Mouse (Mus musculus): ENCODE measurements around the gene Rac2.

Gene Rac2

GRCm38 (mm10) chr15:78541036-78541435 is 31.5 kb downstream of the Rac2 start:
- H3K4me3 ChIP-seq (replicated peaks; ENCODE audit: low read length): no peak overlapping the region
- H3K9me3 ChIP-seq (ENCODE audit: low read length): no peaks in the 10 kb centered on the region
- H3K36me3 ChIP-seq (ENCODE audit: insufficient read depth, low read length): no peaks in the 10 kb centered on the region
- H3K27me3 ChIP-seq (ENCODE audit: insufficient read depth, low read length): peaks cover 63% of the 10 kb centered on the region
- TF ChIP-seq CTCF (conservative IDR thresholded peaks at IDR 0.05; ENCODE audit: low read length) (no peak), NANOG (IDR thresholded peaks at IDR 0.05; ENCODE audit: borderline replicate concordance, low read length) (no peak), POU5F1 (IDR thresholded peaks at IDR 0.05; ENCODE audit: borderline replicate concordance, low read length) (no peak)
- H3K4me1 ChIP-seq (replicated peaks; ENCODE audit: low read depth, low read length): peaks cover 40% of the 10 kb centered on the region

GRCm38 (mm10) chr15:78535723-78536421 is 36.7 kb downstream of the Rac2 start:
- Histone ChIP-seq H3K36me3 (ENCODE audit: insufficient read depth, low read length) (no peaks in the 10 kb centered on the region), H3K4me3 (replicated peaks; ENCODE audit: low read length) (no peak overlapping the region), H3K27me3 (ENCODE audit: insufficient read depth, low read length) (peaks cover 25% of the 10 kb centered on the region), H3K4me1 (replicated peaks; ENCODE audit: low read depth, low read length) (peaks cover 30% of the 10 kb centered on the region), H3K9me3 (ENCODE audit: low read length) (no peaks in the 10 kb centered on the region)
- TF ChIP-seq NANOG (IDR thresholded peaks at IDR 0.05; ENCODE audit: borderline replicate concordance, low read length): no peak
- TF ChIP-seq POU5F1 (IDR thresholded peaks at IDR 0.05; ENCODE audit: borderline replicate concordance, low read length): no peak
- no peak for TF ChIP-seq CTCF (conservative IDR thresholded peaks at IDR 0.05; ENCODE audit: low read length)

GRCm38 (mm10) chr15:78533346-78533835 is 39.2 kb downstream of the Rac2 start:
- no peak for TF ChIP-seq CTCF (conservative IDR thresholded peaks at IDR 0.05; ENCODE audit: low read length)
- no peak for TF ChIP-seq POU5F1 (IDR thresholded peaks at IDR 0.05; ENCODE audit: borderline replicate concordance, low read length)
- no peak for TF ChIP-seq NANOG (IDR thresholded peaks at IDR 0.05; ENCODE audit: borderline replicate concordance, low read length)
- Histone ChIP-seq H3K36me3 (ENCODE audit: insufficient read depth, low read length) (no peaks in the 10 kb centered on the region), H3K9me3 (ENCODE audit: low read length) (peaks cover 7% of the 10 kb centered on the region; the same call in 1 of the 2 replicates), H3K27me3 (ENCODE audit: insufficient read depth, low read length) (peaks cover 4% of the 10 kb centered on the region), H3K4me1 (replicated peaks; ENCODE audit: low read depth, low read length) (peaks cover 35% of the 10 kb centered on the region), H3K4me3 (replicated peaks; ENCODE audit: low read length) (no peak overlapping the region)

GRCm38 (mm10) chr15:78532566-78533345 is 39.8 kb downstream of the Rac2 start:
- Histone ChIP-seq H3K4me3 (replicated peaks; ENCODE audit: low read length) (no peak overlapping the region), H3K4me1 (replicated peaks; ENCODE audit: low read depth, low read length) (peaks cover 35% of the 10 kb centered on the region), H3K27me3 (ENCODE audit: insufficient read depth, low read length) (peaks cover 3% of the 10 kb centered on the region), H3K36me3 (ENCODE audit: insufficient read depth, low read length) (no peaks in the 10 kb centered on the region), H3K9me3 (ENCODE audit: low read length) (peaks cover 7% of the 10 kb centered on the region; the same call in 1 of the 2 replicates)
- no peak for TF ChIP-seq NANOG (IDR thresholded peaks at IDR 0.05; ENCODE audit: borderline replicate concordance, low read length)

- H3K4me1 ChIP-seq (replicated peaks; ENCODE audit: low read depth, low read length): peaks cover 33% of the 10 kb centered on the region
- TF ChIP-seq CTCF (conservative IDR thresholded peaks at IDR 0.05; ENCODE audit: low read length) (peak; percentile 81), NANOG (IDR thresholded peaks at IDR 0.05; ENCODE audit: borderline replicate concordance, low read length) (no peak)
- no peaks in the 10 kb centered on the region for H3K36me3 ChIP-seq (ENCODE audit: insufficient read depth, low read length)
- H3K9me3 ChIP-seq (ENCODE audit: low read length): peaks cover 7% of the 10 kb centered on the region; the same call in 1 of the 2 replicates
- peak overlapping the region; percentile 69 for H3K4me3 ChIP-seq (replicated peaks; ENCODE audit: low read length)
- peaks cover 3% of the 10 kb centered on the region for H3K27me3 ChIP-seq (ENCODE audit: insufficient read depth, low read length)
These were observed 40.6 kb downstream of the Rac2 start for GRCm38 (mm10) chr15:78531901-78532469.

- Histone ChIP-seq H3K36me3 (ENCODE audit: insufficient read depth, low read length) (no peaks in the 10 kb centered on the region), H3K27me3 (ENCODE audit: insufficient read depth, low read length) (peaks cover 3% of the 10 kb centered on the region), H3K4me3 (replicated peaks; ENCODE audit: low read length) (peak overlapping the region; percentile 69), H3K9me3 (ENCODE audit: low read length) (peaks cover 7% of the 10 kb centered on the region; the same call in 1 of the 2 replicates), H3K4me1 (replicated peaks; ENCODE audit: low read depth, low read length) (peaks cover 28% of the 10 kb centered on the region)
- TF ChIP-seq CTCF (conservative IDR thresholded peaks at IDR 0.05; ENCODE audit: low read length): no peak
- TF ChIP-seq NANOG (IDR thresholded peaks at IDR 0.05; ENCODE audit: borderline replicate concordance, low read length): no peak
- TF ChIP-seq POU5F1 (IDR thresholded peaks at IDR 0.05; ENCODE audit: borderline replicate concordance, low read length): no peak
These were observed 41.2 kb downstream of the Rac2 start for GRCm38 (mm10) chr15:78531451-78531720.

DNA sequence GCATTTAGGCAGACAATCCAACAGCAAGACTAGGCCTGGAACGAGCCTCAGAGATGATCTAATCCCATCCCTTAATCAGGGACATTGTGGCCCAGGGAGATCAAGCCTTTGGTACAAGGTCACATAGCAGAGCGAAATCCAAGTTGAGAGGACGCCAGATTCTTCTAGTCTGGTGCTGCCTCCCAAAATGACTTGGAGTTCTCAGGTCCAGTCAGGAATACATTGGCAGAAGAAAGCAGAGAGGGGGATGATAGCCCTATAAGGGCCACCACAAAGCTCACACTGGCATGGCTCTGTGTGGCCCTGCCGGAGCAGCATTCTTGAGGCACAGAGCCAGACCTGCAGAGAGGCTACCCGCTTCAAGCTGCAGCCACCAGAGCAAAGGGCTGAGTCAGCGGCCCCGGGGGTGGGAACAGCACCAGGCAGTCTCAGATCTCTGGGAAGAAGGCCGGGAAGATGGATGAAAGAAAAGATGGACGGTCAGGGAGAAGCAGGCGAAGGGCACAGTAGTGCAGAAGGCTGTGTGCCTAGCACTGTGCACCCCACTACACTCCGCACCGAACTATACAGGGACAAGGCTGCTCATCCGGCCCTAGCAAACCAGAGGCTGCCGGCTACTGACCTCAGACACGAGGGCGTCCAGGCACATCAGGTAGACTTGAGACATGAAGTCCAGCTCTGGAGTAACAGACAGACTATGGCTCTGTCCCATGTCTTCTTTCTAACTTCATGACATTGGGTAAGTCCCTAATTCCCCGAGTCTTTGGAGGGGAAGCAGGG is 41.7 kb downstream of the Rac2 start, which contains the start of gene C1qtnf6:
TSS of gene C1qtnf6 (minus strand) at position 746 of the 780 bp plus-strand sequence.
- Histone ChIP-seq H3K27me3 (ENCODE audit: insufficient read depth, low read length) (peaks cover 5% of the 10 kb centered on the region), H3K4me1 (replicated peaks; ENCODE audit: low read depth, low read length) (peaks cover 25% of the 10 kb centered on the region), H3K4me3 (replicated peaks; ENCODE audit: low read length) (peak within 1 kb of the TSS; percentile 69), H3K9me3 (ENCODE audit: low read length) (peaks cover 7% of the 10 kb centered on the region; the same call in 1 of the 2 replicates), H3K36me3 (ENCODE audit: insufficient read depth, low read length) (no peaks in the 10 kb centered on the region)
- TF ChIP-seq NANOG (IDR thresholded peaks at IDR 0.05; ENCODE audit: borderline replicate concordance, low read length) (no peak), POU5F1 (IDR thresholded peaks at IDR 0.05; ENCODE audit: borderline replicate concordance, low read length) (no peak), CTCF (conservative IDR thresholded peaks at IDR 0.05; ENCODE audit: low read length) (no peak)

DNA sequence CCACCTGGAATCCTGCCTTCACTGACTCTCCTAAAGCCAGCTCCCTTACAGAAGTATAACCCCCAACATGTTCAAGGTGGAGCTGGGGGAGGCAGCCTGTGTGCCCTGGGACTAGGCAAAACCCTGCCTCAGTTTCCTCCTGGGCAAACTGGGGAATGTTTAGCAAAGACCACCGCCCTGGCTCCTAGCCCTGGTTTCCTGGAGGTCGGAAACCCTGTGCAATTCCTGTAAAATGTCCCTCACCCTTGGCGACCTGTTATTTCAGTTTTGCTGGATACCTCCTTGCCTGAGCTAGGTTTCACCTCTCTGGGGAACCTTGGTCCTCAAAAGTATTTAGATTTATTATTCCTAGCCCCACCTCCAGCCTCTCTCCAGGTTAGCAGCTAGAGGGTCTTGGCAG is 42.4 kb downstream of the Rac2 start:
- peaks cover 9% of the 10 kb centered on the region for H3K27me3 ChIP-seq (ENCODE audit: insufficient read depth, low read length)
- peaks cover 27% of the 10 kb centered on the region for H3K4me1 ChIP-seq (replicated peaks; ENCODE audit: low read depth, low read length)
- H3K9me3 ChIP-seq (ENCODE audit: low read length): peaks cover 7% of the 10 kb centered on the region; the same call in 1 of the 2 replicates
- no peak overlapping the region for H3K4me3 ChIP-seq (replicated peaks; ENCODE audit: low read length)
- TF ChIP-seq CTCF (conservative IDR thresholded peaks at IDR 0.05; ENCODE audit: low read length) (no peak), POU5F1 (IDR thresholded peaks at IDR 0.05; ENCODE audit: borderline replicate concordance, low read length) (no peak), NANOG (IDR thresholded peaks at IDR 0.05; ENCODE audit: borderline replicate concordance, low read length) (no peak)
- H3K36me3 ChIP-seq (ENCODE audit: insufficient read depth, low read length): no peaks in the 10 kb centered on the region
